Mouse (Mus musculus) heart, adult 2 months (tissue): ENCODE measurements around the gene Mfsd2a.

Experiments used
- CTCF ChIP-seq: fragments of 200-600 bp; IDR thresholded peaks from 2 replicates; pipeline ENCODE4 v1.8.1; 2022; ENCODE audit warnings: antibody characterized with exemption, mild to moderate bottlenecking, moderate library complexity
- EP300 ChIP-seq: fragments of 200-500 bp; IDR thresholded peaks from 2 replicates; pipeline ENCODE4 v1.6.1; 2011; ENCODE audit warnings: low read depth, low read length, control low read depth; ENCODE audit not compliant: insufficient read depth
- POLR2A ChIP-seq: fragments of 200-500 bp; IDR thresholded peaks from 2 replicates; pipeline ENCODE4 v1.6.1; 2011; ENCODE audit warnings: mild to moderate bottlenecking, low read depth, low read length, control low read depth; ENCODE audit not compliant: insufficient read depth

- peak; percentile 54 for TF ChIP-seq CTCF
- TF ChIP-seq EP300, result no peak
- no peak for TF ChIP-seq POLR2A
These were observed 48.4 kb downstream of the Mfsd2a start for GRCm38 (mm10) chr4:122912613-122913012.
